Mouse (Mus musculus): Measurements from ENCODE around the gene Pmpca. TPM values are rescaled to one million over a fixed set of nuclear protein-coding genes. Genes with fewer than 3 reads are reported as not detected.
"Not testable (repeated sequence)": the region's sequence is repeated elsewhere in the genome, so short reads cannot be mapped to it uniquely, and the experiment has no call there.

The Pmpca gene
- polyA plus RNA-seq, 1 experiment from 2014 or later, result 100 TPM

GRCm38 (mm10) chr2:26364738-26365465, 24.2 kb upstream of the Pmpca start:
- Histone ChIP-seq H3K9ac (replicated peaks; ENCODE audit: low read depth, low read length) (no peak overlapping the region), H3K9me3 (ENCODE audit: control insufficient read depth, low read length) (no peaks in the 10 kb centered on the region), H3K4me3 (replicated peaks; ENCODE audit: low read length) (no peak overlapping the region), H3K4me2 (ENCODE audit: low read length) (no peak overlapping the region), H3K36me3 (ENCODE audit: control insufficient read depth, insufficient read depth) (peaks cover 19% of the 10 kb centered on the region), H3K27ac (ENCODE audit: low read length) (no peak overlapping the region), H3K4me1 (replicated peaks; ENCODE audit: control insufficient read depth, insufficient read depth, low read length) (no peaks in the 10 kb centered on the region), H3K27me3 (replicated peaks; ENCODE audit: control insufficient read depth, insufficient read depth, low read length) (no peaks in the 10 kb centered on the region)
- 90% methylated on average over 10 of the region's 10 CpGs for WGBS
- ATAC-seq, result no peak

- no peaks in the 10 kb centered on the region for H3K4me1 ChIP-seq (replicated peaks; ENCODE audit: control insufficient read depth, insufficient read depth, low read length)
These were observed 21.2 kb upstream of the Pmpca start for GRCm38 (mm10) chr2:26367911-26368310.

GRCm38 (mm10) chr2:26368572-26368971, 20.6 kb upstream of the Pmpca start:
- ATAC-seq, result no peak
- H3K4me3 ChIP-seq (replicated peaks; ENCODE audit: low read length), result no peak overlapping the region
- H3K27ac ChIP-seq (ENCODE audit: low read length), result no peak overlapping the region
- H3K4me1 ChIP-seq (replicated peaks; ENCODE audit: control insufficient read depth, insufficient read depth, low read length), result no peaks in the 10 kb centered on the region
- 95% methylated on average over 1 of the region's 1 CpGs for WGBS
- no peaks in the 10 kb centered on the region for H3K9me3 ChIP-seq (ENCODE audit: control insufficient read depth, low read length)
- no peak overlapping the region for H3K4me2 ChIP-seq (ENCODE audit: low read length)
- H3K36me3 ChIP-seq (ENCODE audit: control insufficient read depth, insufficient read depth), result peaks cover 39% of the 10 kb centered on the region
- no peaks in the 10 kb centered on the region for H3K27me3 ChIP-seq (replicated peaks; ENCODE audit: control insufficient read depth, insufficient read depth, low read length)
- H3K9ac ChIP-seq (replicated peaks; ENCODE audit: low read depth, low read length), result no peak overlapping the region

More at GRCm38 (mm10) chr2:26367911-26368310, 21.2 kb upstream of the Pmpca start:
- no peak overlapping the region for H3K4me2 ChIP-seq (ENCODE audit: low read length)
- no peaks in the 10 kb centered on the region for H3K27me3 ChIP-seq (replicated peaks; ENCODE audit: control insufficient read depth, insufficient read depth, low read length)
- H3K4me3 ChIP-seq (replicated peaks; ENCODE audit: low read length), result no peak overlapping the region
- no peaks in the 10 kb centered on the region for H3K9me3 ChIP-seq (ENCODE audit: control insufficient read depth, low read length)
- no peak overlapping the region for H3K9ac ChIP-seq (replicated peaks; ENCODE audit: low read depth, low read length)
- no peak for ATAC-seq
- no peak overlapping the region for H3K27ac ChIP-seq (ENCODE audit: low read length)
- 93% methylated on average over 6 of the region's 6 CpGs for WGBS
- peaks cover 36% of the 10 kb centered on the region for H3K36me3 ChIP-seq (ENCODE audit: control insufficient read depth, insufficient read depth)

GRCm38 (mm10) chr2:26372396-26372795, 16.7 kb upstream of the Pmpca start:
- H3K4me2 ChIP-seq (ENCODE audit: low read length), result no peak overlapping the region
- no peaks in the 10 kb centered on the region for H3K9me3 ChIP-seq (ENCODE audit: control insufficient read depth, low read length)
- H3K27ac ChIP-seq (ENCODE audit: low read length), result no peak overlapping the region
- no peaks in the 10 kb centered on the region for H3K27me3 ChIP-seq (replicated peaks; ENCODE audit: control insufficient read depth, insufficient read depth, low read length)
- H3K4me1 ChIP-seq (replicated peaks; ENCODE audit: control insufficient read depth, insufficient read depth, low read length), result no peaks in the 10 kb centered on the region
- ATAC-seq, result no peak
- WGBS, result 92% methylated on average over 8 of the region's 8 CpGs
- no peak overlapping the region for H3K4me3 ChIP-seq (replicated peaks; ENCODE audit: low read length)
- H3K9ac ChIP-seq (replicated peaks; ENCODE audit: low read depth, low read length), result no peak overlapping the region
- peaks cover 55% of the 10 kb centered on the region for H3K36me3 ChIP-seq (ENCODE audit: control insufficient read depth, insufficient read depth)

GRCm38 (mm10) chr2:26380131-26380771, 8.9 kb upstream of the Pmpca start, which contains the start of gene Snapc4:
Snapc4 (minus strand) TSS chr2:26380653.
- Histone ChIP-seq H3K9ac (replicated peaks; ENCODE audit: low read depth, low read length) (peak within 1 kb of the TSS; percentile 79), H3K36me3 (ENCODE audit: control insufficient read depth, insufficient read depth) (peaks cover 28% of the 10 kb centered on the region), H3K4me3 (replicated peaks; ENCODE audit: low read length) (peak within 1 kb of the TSS; percentile 86), H3K4me1 (replicated peaks; ENCODE audit: control insufficient read depth, insufficient read depth, low read length) (peaks cover 9% of the 10 kb centered on the region), H3K4me2 (ENCODE audit: low read length) (peak within 1 kb of the TSS; percentile 71), H3K27ac (ENCODE audit: low read length) (no peak within 1 kb of the TSS; the same call in 1 of the 2 replicates), H3K9me3 (ENCODE audit: control insufficient read depth, low read length) (no peaks in the 10 kb centered on the region), H3K27me3 (replicated peaks; ENCODE audit: control insufficient read depth, insufficient read depth, low read length) (no peaks in the 10 kb centered on the region)
- ATAC-seq, result peak; percentile 98
- WGBS, result under 1% methylated on average over 38 of the region's 38 CpGs

GRCm38 (mm10) chr2:26380871-26381270, 8.3 kb upstream of the Pmpca start:
- H3K36me3 ChIP-seq (ENCODE audit: control insufficient read depth, insufficient read depth), result peaks cover 31% of the 10 kb centered on the region
- not testable (repeated sequence) for ATAC-seq

GRCm38 (mm10) chr2:26387713-26388112, 1.4 kb upstream of the Pmpca start:
- Histone ChIP-seq H3K9me3 (ENCODE audit: control insufficient read depth, low read length) (no peaks in the 10 kb centered on the region), H3K27me3 (replicated peaks; ENCODE audit: control insufficient read depth, insufficient read depth, low read length) (no peaks in the 10 kb centered on the region), H3K9ac (replicated peaks; ENCODE audit: low read depth, low read length) (no peak overlapping the region), H3K4me1 (replicated peaks; ENCODE audit: control insufficient read depth, insufficient read depth, low read length) (peaks cover 22% of the 10 kb centered on the region), H3K4me2 (ENCODE audit: low read length) (no peak overlapping the region), H3K36me3 (ENCODE audit: control insufficient read depth, insufficient read depth) (peaks cover 37% of the 10 kb centered on the region), H3K4me3 (replicated peaks; ENCODE audit: low read length) (no peak overlapping the region), H3K27ac (ENCODE audit: low read length) (no peak overlapping the region)
- WGBS, result 91% methylated on average over 3 of the region's 3 CpGs
- no peak for ATAC-seq

More at GRCm38 (mm10) chr2:26380871-26381270, 8.3 kb upstream of the Pmpca start:
- Histone ChIP-seq H3K4me3 (replicated peaks; ENCODE audit: low read length) (peak overlapping the region; percentile 86), H3K4me2 (ENCODE audit: low read length) (peak overlapping the region; percentile 71), H3K9ac (replicated peaks; ENCODE audit: low read depth, low read length) (peak overlapping the region; percentile 79)
- H3K27ac ChIP-seq (ENCODE audit: low read length); H3K9me3 ChIP-seq (ENCODE audit: control insufficient read depth, low read length); H3K27me3 ChIP-seq (replicated peaks; ENCODE audit: control insufficient read depth, insufficient read depth, low read length); H3K4me1 ChIP-seq (replicated peaks; ENCODE audit: control insufficient read depth, insufficient read depth, low read length): not testable (repeated sequence)
- WGBS, result 29% methylated on average over 6 of the region's 6 CpGs

GRCm38 (mm10) chr2:26388682-26389153, 421 bp upstream of the Pmpca start:
- peaks cover 43% of the 10 kb centered on the region for H3K36me3 ChIP-seq (ENCODE audit: control insufficient read depth, insufficient read depth)
- H3K27ac ChIP-seq (ENCODE audit: low read length), result peak overlapping the region; percentile 62; the same call in 1 of the 2 replicates
- H3K9me3 ChIP-seq (ENCODE audit: control insufficient read depth, low read length), result no peaks in the 10 kb centered on the region
- H3K27me3 ChIP-seq (replicated peaks; ENCODE audit: control insufficient read depth, insufficient read depth, low read length), result no peaks in the 10 kb centered on the region
- H3K4me2 ChIP-seq (ENCODE audit: low read length), result peak overlapping the region; percentile 99
- peak overlapping the region; percentile 97 for H3K4me3 ChIP-seq (replicated peaks; ENCODE audit: low read length)
- H3K9ac ChIP-seq (replicated peaks; ENCODE audit: low read depth, low read length), result peak overlapping the region; percentile 81
- peak; percentile 61 for ATAC-seq
- WGBS, result under 1% methylated on average over 31 of the region's 45 CpGs
- peaks cover 22% of the 10 kb centered on the region for H3K4me1 ChIP-seq (replicated peaks; ENCODE audit: control insufficient read depth, insufficient read depth, low read length)

- H3K4me1 ChIP-seq (replicated peaks; ENCODE audit: control insufficient read depth, insufficient read depth, low read length), result peaks cover 22% of the 10 kb centered on the region
- H3K9me3 ChIP-seq (ENCODE audit: control insufficient read depth, low read length), result no peaks in the 10 kb centered on the region
- no peak for ATAC-seq
- peaks cover 47% of the 10 kb centered on the region for H3K36me3 ChIP-seq (ENCODE audit: control insufficient read depth, insufficient read depth)
- H3K9ac ChIP-seq (replicated peaks; ENCODE audit: low read depth, low read length), result no peak overlapping the region
- H3K4me2 ChIP-seq (ENCODE audit: low read length), result no peak overlapping the region
- H3K4me3 ChIP-seq (replicated peaks; ENCODE audit: low read length), result no peak overlapping the region
- H3K27ac ChIP-seq (ENCODE audit: low read length), result no peak overlapping the region
- H3K27me3 ChIP-seq (replicated peaks; ENCODE audit: control insufficient read depth, insufficient read depth, low read length), result no peaks in the 10 kb centered on the region
- 92% methylated on average over 3 of the region's 3 CpGs for WGBS
These were observed 1.8 kb downstream of the Pmpca start for GRCm38 (mm10) chr2:26390954-26391353.

Measured in forebrain, embryonic 16.5 days (tissue).